Mouse (Mus musculus) megakaryocyte, embryonic 14.5 days (primary cell): ENCODE measurements around the gene Btbd8.

Source experiments
- FLI1 ChIP-seq: IDR thresholded peaks from 2 replicates; pipeline ENCODE4 v1.6.1; 2012; ENCODE audit warnings: low read length, inconsistent platforms, mixed read lengths
- GATA1 ChIP-seq: IDR thresholded peaks from 3 replicates; pipeline ENCODE4 v1.6.1; 2012; ENCODE audit warnings: mixed read lengths, low read length, inconsistent platforms, borderline replicate concordance

- TF ChIP-seq GATA1, result no peak
- no peak for TF ChIP-seq FLI1
Observed at GRCm38 (mm10) chr5:107467098-107467497, 29.3 kb downstream of the Btbd8 start.
